Mouse (Mus musculus) heart, postnatal 10 days (tissue): ENCODE measurements at regions not wholly inside any gene's neighbourhood (a gene's known extent, or its start where the extent isn't known, plus 50 kb on each side); places are given as distances from the start of the nearest gene placed in this dataset.

Source experiments
- DNase-seq, 2 experiments: peaks; one replicate each; pipeline ENCODE4 v3.0.0; 2021
- intact Hi-C: fragments of 180-260 bp; cut with DNase I; formaldehyde crosslinking; loops from one replicate; pipeline ENCODE4 v1.15.1; 2025

- intact Hi-C loops, result no loop called here
- no peak for DNase-seq
Measured at GRCm38 (mm10) chr6:61119590-61119989, 60.5 kb upstream of the Ccser1 start.

GRCm38 (mm10) chr6:61125431-61125830, 54.7 kb upstream of the Ccser1 start:
- intact Hi-C loops, result no loop called here
- no peak for DNase-seq

- DNase-seq, result no peak
- intact Hi-C loops, result no loop called here
Measured at GRCm38 (mm10) chr6:61127238-61127637, 52.9 kb upstream of the Ccser1 start.

- intact Hi-C loops, result no loop called here
- DNase-seq, result no peak
Measured at GRCm38 (mm10) chr6:61128211-61128610, 51.9 kb upstream of the Ccser1 start.
